Mouse (Mus musculus) thymus, postnatal 25 days (tissue): ENCODE data around the gene Hoxd10.

ENCODE experiments used
- DNase-seq: peaks from one replicate; pipeline ENCODE4 v3.0.0; 2022

Gene Hoxd10

DNA sequence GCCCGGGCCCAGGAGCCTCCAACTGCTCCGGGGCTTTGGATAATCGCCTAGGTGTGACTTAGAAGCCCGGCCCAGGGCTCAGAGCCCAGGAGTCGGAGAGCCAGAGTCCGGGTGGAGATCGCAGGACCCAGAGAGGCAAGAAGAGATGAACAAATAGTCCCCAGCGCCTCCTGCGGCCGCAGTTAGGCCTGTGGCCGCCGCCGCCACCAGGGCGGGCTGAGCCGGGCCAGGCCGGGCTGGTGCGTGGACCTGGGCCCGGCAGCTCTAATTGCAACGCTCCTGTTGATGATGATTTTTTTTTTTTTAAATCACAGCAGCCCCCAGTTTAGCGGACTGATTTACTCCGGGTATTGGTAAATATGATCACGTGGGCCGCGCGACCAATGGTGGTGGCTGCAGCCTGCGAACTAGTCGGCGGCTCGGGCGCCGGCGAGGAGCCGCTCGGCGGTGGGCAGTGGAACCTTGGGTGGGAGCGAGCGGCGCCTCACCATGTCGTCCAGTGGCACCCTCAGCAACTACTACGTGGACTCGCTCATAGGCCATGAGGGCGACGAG is 5.9 kb downstream of the Hoxd10 start, which contains the start of gene Hoxd9:
Gene Hoxd9 (plus strand): TSS at position 161 of the 555 bp plus-strand sequence.
- DNase-seq = no peak

DNA sequence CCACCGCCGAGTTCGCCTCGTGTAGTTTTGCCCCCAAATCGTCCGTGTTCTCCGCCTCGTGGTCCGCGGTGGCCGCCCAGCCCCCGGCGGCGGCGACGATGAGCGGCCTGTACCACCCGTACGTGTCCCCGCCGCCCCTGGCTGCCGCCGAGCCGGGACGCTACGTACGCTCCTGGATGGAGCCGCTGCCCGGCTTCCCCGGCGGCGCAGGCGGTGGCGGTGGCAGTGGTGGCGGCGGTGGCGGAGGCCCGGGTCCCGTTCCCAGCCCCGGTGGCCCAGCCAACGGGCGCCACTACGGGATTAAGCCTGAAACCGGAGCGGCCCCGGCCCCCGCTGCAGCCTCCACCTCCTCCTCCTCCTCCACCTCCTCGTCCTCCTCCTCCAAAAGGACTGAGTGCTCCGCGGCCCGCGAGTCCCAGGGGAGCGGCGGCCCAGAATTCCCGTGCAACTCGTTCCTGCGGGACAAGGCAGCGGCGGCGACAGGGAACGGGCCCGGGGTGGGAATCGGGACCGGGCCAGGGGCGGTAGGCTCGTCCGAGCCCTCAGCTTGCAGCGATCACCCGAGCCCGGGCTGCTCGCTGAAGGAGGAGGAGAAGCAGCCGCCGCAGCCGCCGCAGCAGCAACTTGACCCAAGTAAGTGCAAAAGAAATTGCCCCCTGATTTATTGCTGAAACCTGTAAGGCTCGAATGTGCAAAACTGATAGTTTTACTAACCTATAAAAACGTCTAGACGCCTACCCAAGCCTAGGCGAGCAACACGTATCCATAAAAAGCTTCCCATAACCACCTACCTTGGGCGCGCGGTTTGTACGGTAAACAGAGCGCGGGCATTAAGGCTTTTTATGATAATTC is 6.7 kb downstream of the Hoxd10 start:
- DNase-seq = no peak

DNA sequence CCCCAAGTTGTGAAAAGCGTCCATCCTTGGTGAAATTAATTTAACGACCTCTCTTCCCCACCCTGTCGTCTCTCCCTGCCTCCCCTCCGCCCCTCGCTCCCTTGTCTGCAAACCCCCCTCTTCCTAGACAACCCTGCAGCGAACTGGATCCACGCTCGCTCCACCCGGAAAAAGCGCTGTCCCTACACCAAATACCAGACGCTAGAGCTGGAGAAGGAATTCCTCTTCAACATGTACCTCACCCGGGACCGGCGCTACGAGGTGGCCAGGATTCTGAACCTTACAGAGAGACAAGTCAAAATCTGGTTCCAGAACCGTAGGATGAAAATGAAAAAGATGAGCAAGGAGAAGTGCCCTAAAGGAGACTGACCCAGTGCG is 7.3 kb downstream of the Hoxd10 start:
- DNase-seq = no peak

DNA sequence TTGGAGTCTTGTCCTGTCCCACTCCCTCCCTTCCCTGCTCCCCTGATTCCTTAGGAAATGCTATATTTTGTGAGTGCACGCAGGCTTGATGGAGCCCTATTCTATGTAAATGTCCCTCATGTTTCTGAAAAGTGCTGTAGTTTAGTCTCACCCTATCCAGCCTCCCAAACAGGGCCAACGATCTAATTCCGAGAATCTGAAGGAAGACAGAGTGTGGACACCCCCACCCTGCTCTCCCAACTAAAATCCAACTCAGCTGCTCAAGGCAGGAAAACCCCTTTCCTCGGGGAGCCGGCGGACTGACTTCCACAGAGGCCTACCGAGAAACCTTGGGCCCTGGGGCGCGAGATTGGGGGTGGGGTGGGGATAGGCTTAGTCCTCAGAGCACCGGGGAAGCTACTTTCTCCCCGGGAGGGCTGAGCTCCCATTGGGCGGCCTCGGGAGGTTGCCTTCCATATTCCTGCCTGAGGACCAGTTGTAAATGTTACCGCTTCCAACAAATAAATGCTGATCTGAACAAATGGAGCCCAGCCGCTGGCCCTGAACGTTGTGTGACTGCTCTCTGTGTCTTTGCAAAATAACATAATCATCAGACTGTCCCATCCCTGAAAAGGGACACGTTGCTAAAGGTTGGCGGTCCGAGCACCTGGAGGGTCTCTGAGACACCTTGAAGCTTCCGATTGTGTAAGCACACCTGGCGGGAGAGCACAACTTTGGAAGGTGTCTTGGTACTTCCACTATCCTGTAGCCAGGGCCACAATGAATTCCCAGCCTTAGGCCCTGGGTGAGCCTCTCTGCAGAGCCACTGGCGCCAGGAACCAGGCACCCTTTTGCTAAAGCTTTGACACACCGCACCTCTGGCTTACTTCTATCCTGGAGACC is 8.2 kb downstream of the Hoxd10 start:
- DNase-seq = no peak

DNA sequence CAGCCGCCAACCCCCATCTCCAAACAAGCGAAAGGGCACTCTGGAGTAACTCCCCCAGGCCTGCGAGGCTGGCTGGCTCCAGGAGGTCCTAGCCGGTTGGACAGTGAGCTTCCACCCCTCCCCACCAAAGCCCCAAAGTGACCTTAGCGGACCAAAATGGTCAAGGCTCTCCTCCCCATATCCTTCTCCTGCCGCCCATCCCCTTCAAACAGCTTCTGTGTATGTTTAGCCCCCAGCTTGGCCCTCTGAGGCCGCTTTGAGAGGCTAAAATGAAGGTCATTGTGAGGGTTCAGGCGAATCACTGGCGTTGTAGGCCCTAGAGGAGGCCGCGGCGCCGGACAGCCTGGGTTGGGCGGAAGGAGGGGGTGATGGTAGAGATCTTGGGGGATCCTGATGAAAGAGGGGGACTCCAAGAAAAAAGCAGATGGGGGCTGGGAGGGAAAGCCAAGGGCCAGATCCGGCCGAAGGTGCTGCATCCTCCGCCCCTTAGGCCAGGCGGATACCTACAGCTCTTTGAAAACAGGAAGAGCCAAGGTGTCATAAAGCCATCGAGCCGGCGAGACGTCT is 8.9 kb downstream of the Hoxd10 start:
- DNase-seq = no peak

DNA sequence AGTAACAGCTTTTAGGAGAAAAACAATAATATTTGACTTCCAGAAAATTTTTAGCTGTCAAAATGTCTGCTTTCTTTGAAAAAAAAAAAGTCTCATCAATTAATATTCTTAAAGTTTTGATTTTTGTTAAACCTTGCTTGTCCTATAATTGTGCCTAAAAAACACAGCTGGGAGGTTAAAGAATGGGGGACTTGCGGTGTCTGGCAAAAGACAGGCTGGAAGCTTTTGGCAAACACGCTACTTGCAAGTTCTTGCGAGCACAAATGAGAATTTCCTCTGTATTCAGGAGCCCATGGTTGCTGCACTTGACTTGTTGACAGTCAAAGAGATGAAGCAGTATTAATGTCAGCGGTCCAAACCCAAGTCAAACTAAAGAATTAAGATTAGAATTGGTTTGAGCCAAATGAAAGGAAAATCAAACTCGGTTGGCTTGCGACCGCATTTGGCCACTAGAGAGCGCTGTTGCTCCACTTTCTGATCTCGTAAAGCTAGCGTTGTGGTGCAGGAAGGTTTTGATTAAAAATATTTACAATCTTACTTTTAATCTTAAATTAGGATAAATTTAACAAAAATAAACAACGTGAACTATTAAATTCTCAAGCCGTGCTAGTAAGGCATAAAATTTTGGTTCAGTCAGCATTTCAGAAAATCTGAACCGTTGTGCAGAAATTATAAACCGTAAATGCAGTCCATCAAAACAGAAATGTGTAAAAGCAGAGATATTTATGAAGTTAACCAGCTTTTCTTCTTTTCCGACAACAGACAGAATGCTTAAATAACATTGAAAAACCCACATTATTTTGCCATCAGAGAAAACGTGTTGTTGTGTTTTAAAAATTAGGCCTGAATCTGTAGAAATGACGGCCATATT is 10.5 kb downstream of the Hoxd10 start:
- DNase-seq = peak; percentile 58

DNA sequence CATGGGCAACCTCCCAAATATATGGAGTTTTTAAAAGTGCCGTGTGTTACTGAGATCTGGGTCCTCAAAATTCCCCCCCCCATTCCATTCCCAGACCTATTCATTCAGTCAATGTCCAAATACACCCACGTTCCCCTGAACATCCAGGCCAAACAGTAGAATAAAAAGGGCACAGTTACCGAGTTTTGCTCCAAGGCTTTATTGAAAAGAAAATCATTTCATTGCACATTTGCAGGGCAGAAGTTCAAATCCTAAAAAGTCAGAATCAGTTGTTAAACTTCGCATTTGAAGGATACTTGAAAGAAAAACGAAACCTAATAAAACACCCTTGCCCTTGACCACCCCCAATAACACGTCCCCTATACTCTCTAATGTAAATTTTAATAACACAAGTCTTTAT is 11.1 kb downstream of the Hoxd10 start:
- no peak for DNase-seq

DNA sequence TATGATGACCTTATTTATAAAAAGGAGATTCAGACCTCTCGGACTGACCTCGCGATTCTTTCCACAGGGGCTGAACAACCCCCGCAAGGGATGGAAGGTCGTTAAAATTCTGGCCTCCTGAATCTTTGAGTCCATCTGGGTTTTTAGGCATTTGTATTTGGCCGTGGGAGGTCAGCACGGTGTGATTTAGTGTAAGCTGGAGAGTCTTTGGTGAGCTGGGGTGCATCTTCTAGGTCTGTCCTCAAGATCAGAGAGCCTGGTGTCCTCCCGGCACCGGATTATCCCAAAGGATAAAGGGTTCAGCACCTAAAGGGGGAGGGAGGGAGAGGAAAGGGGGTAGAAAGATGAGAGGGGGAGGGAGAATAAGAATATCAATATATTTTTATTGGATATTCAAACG is 11.6 kb downstream of the Hoxd10 start:
- DNase-seq = no peak

DNA sequence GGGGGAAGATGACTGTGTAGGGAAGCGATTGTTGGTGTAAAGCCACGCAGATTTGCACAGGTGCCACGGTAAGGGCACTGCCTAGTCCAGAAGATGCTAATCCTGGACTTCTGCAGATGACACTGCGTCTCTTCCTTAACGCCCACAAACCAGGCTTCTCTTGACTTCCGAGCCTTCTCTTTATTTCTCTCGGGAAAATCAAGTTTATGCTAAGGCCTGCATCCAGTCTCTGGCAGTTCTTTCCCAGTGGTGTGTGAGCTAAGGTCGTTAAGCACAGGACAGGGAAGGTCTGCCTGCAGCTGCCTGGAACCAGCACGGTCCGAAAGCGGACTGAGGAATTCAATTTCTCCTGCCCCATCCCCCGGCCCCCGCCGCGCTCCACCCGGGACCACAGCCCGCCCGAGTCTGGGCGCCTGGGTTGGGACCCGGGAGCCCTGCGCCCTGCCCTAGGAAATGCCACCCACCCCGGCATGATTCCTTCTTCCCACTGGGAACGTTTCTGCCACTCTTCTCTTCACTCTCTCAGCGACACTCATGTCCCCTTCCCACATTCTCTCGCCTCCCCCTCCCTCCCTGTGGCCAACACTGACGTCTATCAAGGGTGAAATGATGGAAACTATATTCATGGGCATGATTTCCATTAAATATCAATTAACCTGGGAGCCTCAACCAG is 12.1 kb downstream of the Hoxd10 start:
- DNase-seq = no peak

DNA sequence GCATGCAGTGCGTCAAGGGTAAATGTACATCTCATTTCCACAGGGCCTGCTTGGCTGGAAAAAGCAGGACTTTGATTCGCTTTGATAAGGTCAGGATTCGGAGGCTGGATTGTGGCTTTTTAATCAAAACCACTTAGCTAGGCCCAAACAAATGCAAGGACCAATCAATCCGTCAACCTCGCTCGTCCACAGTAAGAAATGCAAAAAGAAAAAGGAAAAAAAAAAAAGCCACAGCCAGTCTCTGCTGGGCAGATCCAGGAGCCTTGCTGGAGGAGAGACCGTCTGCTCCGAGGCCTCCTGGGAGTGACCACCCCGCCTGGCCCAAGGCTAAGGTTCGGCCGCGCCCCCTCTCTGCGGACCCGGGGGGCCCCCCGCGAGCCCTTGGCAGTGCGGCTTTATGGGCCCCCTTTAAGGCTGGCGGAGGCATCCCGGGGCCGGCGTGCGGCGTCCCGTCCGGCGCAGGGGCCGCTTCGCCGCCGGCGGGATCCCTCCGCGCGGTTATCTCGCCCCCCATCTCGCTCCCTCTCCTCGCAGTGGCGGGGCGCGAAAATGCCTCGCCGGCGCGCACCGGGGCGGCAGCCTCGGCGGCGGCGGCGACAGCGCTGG is 12.8 kb downstream of the Hoxd10 start, which contains the start of gene Hoxd8:
Gene Hoxd8 (plus strand): TSS at position 223 of the 606 bp plus-strand sequence.
- peak; percentile 27 for DNase-seq

DNA sequence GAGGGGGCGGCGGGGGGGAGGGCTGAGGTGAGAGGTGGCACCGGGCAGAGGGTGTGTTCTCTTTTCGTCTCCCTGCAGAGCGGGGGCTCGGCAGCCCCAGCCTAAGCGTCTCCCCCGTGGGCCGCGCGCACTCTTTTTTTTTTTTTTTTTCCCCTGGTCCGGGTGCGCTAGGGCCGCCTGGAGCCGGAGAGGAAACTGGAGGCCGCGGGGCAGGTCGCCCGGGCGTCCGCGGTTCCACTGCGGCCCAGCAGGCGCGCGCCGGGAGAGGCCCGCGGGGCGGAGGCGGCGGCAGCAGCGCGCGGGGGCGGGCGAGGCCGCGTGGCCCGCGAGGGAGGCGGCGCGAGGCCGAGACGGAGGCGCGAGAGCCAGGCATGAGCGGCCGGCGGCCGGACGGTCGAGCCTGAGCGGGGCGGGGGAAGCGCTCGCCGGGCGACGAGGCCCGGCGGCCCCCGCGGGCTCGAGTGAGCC is 13.3 kb downstream of the Hoxd10 start:
- DNase-seq = no peak

DNA sequence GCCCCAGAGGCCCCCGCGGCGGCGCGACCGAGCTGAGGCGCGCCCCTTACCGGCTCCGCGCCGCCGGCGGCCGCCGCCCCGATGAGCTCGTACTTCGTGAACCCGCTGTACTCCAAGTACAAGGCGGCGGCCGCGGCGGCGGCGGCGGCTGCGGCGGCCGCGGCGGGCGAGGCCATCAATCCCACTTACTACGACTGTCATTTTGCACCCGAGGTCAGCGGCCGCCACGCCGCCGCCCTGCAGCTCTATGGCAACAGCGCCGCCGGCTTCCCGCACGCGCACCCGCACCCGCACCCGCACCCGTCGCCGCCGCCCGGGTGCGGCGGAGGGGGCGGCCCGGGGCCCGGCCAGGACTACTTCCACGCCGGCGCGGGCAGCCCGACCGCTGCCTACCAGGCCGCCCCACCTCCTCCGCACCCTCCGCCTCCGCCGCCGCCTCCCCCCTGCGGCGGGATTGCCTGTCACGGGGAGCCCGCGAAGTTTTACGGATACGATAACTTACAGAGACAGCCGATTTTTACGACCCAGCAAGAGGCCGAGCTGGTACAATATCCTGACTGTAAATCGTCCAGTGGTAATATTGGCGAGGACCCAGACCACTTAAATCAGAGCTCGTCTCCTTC is 13.9 kb downstream of the Hoxd10 start:
- DNase-seq = no peak

DNA sequence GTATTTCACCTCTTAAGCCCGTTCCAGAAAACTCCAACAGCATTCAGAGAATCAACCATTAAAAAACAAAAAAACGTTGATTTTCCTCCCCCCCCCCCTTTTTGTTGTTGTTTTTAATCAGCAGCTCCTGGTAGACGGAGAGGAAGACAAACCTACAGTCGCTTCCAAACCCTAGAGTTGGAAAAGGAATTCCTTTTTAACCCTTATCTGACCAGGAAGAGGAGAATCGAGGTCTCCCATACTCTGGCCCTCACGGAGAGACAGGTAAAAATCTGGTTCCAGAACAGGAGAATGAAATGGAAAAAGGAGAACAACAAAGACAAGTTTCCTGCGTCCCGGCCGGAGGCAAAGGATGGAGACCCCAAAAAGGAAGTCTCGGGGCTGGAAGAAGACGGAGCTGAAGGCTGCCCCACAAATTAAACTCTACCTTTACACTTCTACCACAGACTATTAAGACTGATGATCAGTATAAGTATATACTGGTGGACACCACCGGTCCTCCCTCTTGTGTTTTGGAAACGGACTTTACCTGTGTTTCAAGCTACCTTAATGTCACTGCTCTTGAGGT is 14.8 kb downstream of the Hoxd10 start:
- DNase-seq = no peak

DNA sequence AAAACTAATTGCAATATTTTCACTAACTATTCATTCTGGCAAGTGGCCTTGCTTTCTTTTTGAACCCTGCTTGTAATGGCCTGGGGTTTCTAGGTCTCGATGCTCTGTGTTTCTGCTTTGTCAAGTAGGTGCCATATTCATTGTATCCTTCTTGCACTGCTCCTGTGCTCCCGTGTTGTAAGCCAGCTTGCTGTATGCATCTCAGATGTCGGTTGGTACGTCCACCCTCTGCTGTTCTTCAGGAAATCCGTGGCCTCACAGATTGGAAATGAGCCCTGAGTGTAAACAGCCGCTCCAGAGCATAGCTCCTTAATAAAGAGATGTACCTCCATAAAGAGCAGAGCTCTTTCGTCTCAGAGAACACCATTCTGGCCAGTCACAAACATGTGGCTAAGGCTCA is 15.9 kb downstream of the Hoxd10 start:
- no peak for DNase-seq

DNA sequence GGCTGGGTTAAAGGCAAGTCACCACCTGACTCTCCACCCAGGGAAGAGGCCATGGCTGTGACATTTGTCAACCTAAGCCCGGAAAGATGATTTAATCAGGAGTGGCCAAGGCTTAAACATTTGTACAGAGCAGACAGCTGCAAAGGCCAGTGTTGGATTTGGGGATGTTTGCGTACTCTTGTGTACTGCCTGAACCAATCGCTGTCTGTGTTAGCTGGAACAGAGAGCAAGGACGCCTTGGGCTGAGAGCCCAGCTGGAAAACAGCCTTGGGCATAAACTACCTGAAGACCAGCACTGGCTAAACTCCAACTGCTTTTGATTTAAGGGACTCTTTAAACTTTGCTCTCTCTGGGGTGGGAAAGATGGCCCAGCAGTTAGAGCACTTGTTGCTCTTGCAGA is 17.0 kb downstream of the Hoxd10 start:
- no peak for DNase-seq

DNA sequence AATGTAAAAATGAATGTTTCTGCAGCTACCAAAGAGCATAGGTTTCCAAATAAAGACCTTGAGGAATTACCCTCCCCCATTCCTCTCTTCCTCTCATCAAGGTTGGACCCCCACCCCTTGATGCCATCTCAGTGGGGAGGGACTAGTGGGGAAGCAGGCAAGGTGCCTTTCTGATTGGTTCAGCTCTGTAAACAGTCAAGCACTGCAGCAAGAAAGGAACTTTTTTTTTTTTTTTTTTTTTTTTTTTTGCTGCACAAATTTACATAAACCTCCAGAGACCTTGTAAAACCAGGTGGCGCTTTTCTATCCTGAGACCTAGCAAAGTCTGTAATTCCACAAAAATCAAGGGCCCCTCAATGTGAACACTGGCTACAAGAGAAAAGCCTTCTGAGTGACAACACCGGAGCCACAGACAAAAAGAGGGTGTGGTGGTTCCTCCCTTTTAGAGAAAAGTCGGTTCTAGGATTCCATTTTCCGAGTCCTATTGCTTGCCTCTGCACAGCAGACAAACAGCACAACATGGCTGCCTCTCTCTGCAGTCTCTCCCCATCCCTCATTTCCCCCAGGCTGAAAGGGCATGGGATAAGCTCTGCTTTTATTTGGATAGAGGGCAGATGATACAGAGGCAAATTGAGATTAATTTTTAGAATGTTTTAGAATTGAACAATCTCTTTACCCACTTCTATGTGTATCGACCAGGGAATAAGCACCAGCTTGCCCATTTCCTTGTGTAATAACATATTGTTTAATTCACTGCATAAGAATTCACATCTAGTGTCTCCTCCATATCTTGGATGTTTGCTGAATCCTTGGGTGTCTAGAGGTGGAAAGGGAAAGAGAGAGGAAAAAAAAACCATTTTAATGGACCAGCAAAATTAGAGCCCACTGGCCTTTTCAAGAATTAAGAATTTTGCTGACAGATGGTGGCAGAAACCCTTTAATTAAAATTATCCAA is 18.0 kb downstream of the Hoxd10 start:
- DNase-seq = no peak

DNA sequence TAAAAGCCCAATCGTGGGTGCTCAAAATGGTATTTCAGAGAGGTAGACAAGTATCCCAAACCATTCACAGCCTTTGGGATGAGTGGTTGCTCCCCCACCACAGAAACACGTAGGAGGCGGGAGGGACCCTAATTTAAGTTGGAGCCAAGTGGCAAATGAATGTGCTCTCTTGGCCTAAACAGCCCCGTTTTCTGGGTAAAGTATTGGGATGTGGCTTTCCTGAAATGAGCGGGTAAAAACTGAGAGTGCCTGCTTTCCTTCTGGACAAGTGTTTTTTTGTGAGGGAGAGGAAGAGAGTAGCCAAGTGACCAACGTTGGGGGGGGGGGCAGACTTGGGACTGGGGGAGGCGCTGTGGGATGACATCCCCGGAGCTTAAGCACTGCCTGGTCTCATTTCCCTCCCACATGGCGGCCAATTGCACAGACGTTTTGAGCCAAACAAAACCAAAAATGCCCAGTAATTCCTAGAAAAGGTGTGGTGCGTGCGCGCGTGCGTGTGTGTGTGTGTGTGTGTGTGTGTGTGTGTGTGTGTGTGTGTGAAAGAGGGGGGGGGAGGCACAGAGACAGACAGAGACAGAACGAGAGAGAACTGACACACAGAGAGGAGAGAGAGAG is 19.3 kb downstream of the Hoxd10 start:
- no peak for DNase-seq
